Mouse (Mus musculus) kidney, adult 18-20 months (tissue): Measurements from ENCODE around the gene Olfr555.
"Not testable (repeated sequence)": the region's sequence is repeated elsewhere in the genome, so short reads cannot be mapped to it uniquely, and the experiment has no call there.

Source experiments
- DNase-seq: peaks from one replicate; pipeline ENCODE4 v3.0.0; 2021

The Olfr555 gene

DNA sequence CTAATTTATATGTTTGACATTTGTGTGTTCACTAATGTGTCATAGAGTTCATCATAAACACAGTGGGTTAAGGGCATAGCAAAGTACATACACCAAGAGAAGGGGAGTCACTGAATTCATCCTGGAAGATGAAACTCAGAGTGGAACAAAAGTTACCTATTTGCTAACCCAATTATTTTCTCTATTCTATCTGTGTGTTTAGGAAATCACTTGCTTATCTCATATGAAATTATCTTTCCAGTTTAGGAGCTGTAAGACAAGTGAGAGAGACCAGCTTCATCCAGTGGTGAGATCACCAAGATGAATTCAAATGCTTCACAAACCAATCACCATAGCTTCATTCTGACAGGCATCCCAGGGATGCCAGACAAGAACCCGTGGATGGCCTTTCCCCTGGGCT, at the start of gene Olfr555:
Gene Olfr555, plus strand, starts transcription at position 301 of the 400 bp plus-strand sequence.
- no peak for DNase-seq

- DNase-seq = no peak
Measured at GRCm38 (mm10) chr7:102618118-102618517, 40.5 kb upstream of the Olfr555 start, which contains the start of gene Olfr553. Olfr553 (minus strand) TSS chr7:102618218.

DNA sequence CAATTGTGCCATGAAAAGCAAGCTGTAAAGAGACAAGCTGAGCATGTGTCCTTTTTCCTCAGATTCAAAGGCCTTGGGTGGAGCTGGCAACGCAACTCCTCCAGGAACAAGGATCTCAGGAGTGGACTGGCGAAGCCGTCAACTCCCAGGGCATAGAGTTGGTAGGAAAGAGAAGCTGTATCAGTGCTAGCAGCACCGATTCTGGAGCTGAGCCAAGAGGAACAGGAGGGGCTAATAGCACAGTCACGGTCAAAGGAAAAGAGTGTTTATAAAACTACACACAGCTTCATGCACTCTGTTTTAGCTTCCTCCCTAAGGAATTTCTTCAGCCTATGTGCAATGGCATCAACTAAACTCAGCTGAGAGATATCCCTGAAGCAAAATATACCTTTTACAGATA, 39.0 kb upstream of the Olfr555 start:
- no peak for DNase-seq

- not testable (repeated sequence) for DNase-seq
Measured at GRCm38 (mm10) chr7:102620368-102620767, 38.3 kb upstream of the Olfr555 start.

- DNase-seq = peak; percentile 15
Measured at GRCm38 (mm10) chr7:102636665-102637064, 22.0 kb upstream of the Olfr555 start.

GRCm38 (mm10) chr7:102638132-102638531, 20.5 kb upstream of the Olfr555 start, which contains the start of gene Olfr554:
Olfr554 (plus strand) TSS chr7:102638432.
- DNase-seq = no peak

GRCm38 (mm10) chr7:102644945-102645344, 13.7 kb upstream of the Olfr555 start:
- DNase-seq = not testable (repeated sequence)

DNA sequence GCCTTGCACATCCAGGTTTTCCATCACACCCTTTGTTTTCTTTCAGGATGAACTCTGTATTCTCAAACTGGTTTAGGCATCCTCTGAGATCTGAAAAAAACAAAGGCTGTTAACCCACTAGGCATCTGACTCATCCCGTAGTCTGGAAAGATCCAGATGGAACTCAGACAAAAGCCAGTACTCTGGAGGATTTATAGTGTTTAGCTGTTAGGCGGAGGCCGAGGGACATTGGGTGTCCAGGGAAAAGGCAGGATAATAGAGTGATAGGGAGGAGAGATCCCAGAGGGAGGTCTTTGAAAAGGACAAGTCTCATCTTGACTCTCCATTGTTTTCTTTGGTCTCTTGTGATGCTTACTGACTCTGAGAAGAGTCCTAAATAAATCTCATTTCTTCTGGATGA, 6.0 kb downstream of the Olfr555 start, which contains the start of gene Olfr556:
Gene Olfr556, plus strand, starts transcription at position 301 of the 400 bp plus-strand sequence.
- DNase-seq = no peak

DNA sequence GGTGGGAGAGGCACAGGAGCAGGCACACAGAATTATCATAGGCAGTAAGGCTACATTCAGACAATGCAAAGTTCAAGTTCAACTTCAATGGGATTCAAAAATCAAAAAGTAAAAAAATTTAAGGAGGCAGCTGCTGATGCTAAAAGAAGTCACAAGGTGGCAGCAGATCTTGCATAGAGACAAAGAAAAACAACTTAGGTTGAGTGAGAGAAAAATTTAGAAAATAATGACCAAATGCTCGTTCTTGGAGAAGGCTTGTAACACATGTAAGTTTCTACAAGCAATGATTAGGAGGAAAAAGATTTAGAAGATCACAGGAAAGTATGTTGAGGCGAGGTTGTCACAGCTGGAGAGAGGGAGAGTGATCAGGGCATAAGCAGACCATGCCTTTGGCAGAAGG, 6.8 kb downstream of the Olfr555 start:
- no peak for DNase-seq

GRCm38 (mm10) chr7:102676225-102676624, 17.6 kb downstream of the Olfr555 start:
- DNase-seq = no peak

GRCm38 (mm10) chr7:102681916-102682315, 23.3 kb downstream of the Olfr555 start:
- no peak for DNase-seq

GRCm38 (mm10) chr7:102686944-102687501, 28.4 kb downstream of the Olfr555 start, which contains the start of gene Trim68:
Trim68 (minus strand) TSS chr7:102687327.
- peak; percentile 86 for DNase-seq

- DNase-seq = no peak
Measured at GRCm38 (mm10) chr7:102695358-102696125, 36.9 kb downstream of the Olfr555 start, which contains the start of gene Olfr557. Olfr557 (plus strand) TSS chr7:102695910.

GRCm38 (mm10) chr7:102698461-102698860, 39.8 kb downstream of the Olfr555 start:
- DNase-seq = no peak

- no peak for DNase-seq
Measured at GRCm38 (mm10) chr7:102701915-102702314, 43.3 kb downstream of the Olfr555 start, which contains the start of gene Olfr558. Olfr558 (plus strand) TSS chr7:102702215.
